Mouse (Mus musculus): ENCODE data around the gene Klhl36. TPM values are rescaled to one million over a fixed set of nuclear protein-coding genes. Genes with fewer than 3 reads are reported as not detected.
A peak's percentile ranks its signal among the peaks of the same experiment; 100 is the strongest.

Gene Klhl36
- polyA plus RNA-seq, 1 experiment from 2014 or later, result 11.1 TPM

GRCm38 (mm10) chr8:119827721-119828153 is 34.3 kb upstream of the Klhl36 start:
- H3K9me3 ChIP-seq, result no peaks in the 10 kb centered on the region
- DNase-seq (ENCODE audit: extremely low spot score, low spot score), result no peak
- peak overlapping the region; percentile 80 for H3K27ac ChIP-seq
- 51% methylated on average over 4 of the region's 4 CpGs for WGBS
- no peak overlapping the region for H3K4me3 ChIP-seq
- peaks cover 17% of the 10 kb centered on the region for H3K36me3 ChIP-seq (replicated peaks)
- H3K27me3 ChIP-seq (ENCODE audit: poor library complexity, severe bottlenecking), result no peaks in the 10 kb centered on the region
- peaks cover 88% of the 10 kb centered on the region for H3K4me1 ChIP-seq

- no peak for DNase-seq (ENCODE audit: extremely low spot score, low spot score)
- H3K4me3 ChIP-seq, result no peak overlapping the region
- no peaks in the 10 kb centered on the region for H3K9me3 ChIP-seq
- 83% methylated on average over 10 of the region's 10 CpGs for WGBS
- peak overlapping the region; percentile 80 for H3K27ac ChIP-seq
- 0 out of 2 replicates have a peak, but pooled peaks cover 10% of the 10 kb centered on the region for H3K36me3 ChIP-seq (replicated peaks)
- no peaks in the 10 kb centered on the region for H3K27me3 ChIP-seq (ENCODE audit: poor library complexity, severe bottlenecking)
- peaks cover 95% of the 10 kb centered on the region for H3K4me1 ChIP-seq
These were observed 33.1 kb upstream of the Klhl36 start for GRCm38 (mm10) chr8:119829015-119829414.

GRCm38 (mm10) chr8:119829420-119829819 is 32.6 kb upstream of the Klhl36 start:
- Histone ChIP-seq H3K4me3 (no peak overlapping the region), H3K27me3 (ENCODE audit: poor library complexity, severe bottlenecking) (no peaks in the 10 kb centered on the region), H3K4me1 (peaks cover 95% of the 10 kb centered on the region), H3K36me3 (replicated peaks) (peaks cover 12% of the 10 kb centered on the region; the same call in 1 of the 2 replicates), H3K9me3 (no peaks in the 10 kb centered on the region), H3K27ac (peak overlapping the region; percentile 80)
- DNase-seq (ENCODE audit: extremely low spot score, low spot score), result no peak
- WGBS, result 90% methylated on average over 13 of the region's 13 CpGs

GRCm38 (mm10) chr8:119829870-119830580 is 32.0 kb upstream of the Klhl36 start:
- no peak for DNase-seq (ENCODE audit: extremely low spot score, low spot score)
- H3K36me3 ChIP-seq (replicated peaks), result peaks cover 18% of the 10 kb centered on the region
- H3K4me3 ChIP-seq, result peak overlapping the region; percentile 16; the same call in 1 of the 2 replicates
- H3K27ac ChIP-seq, result peak overlapping the region; percentile 80
- WGBS, result 58% methylated on average over 16 of the region's 16 CpGs
- H3K27me3 ChIP-seq (ENCODE audit: poor library complexity, severe bottlenecking), result no peaks in the 10 kb centered on the region
- H3K9me3 ChIP-seq, result no peaks in the 10 kb centered on the region
- H3K4me1 ChIP-seq, result peaks cover 95% of the 10 kb centered on the region

- no peaks in the 10 kb centered on the region for H3K27me3 ChIP-seq (ENCODE audit: poor library complexity, severe bottlenecking)
- no peak for DNase-seq (ENCODE audit: extremely low spot score, low spot score)
- H3K4me3 ChIP-seq, result no peak overlapping the region
- 73% methylated on average over 7 of the region's 7 CpGs for WGBS
- H3K36me3 ChIP-seq (replicated peaks), result peaks cover 23% of the 10 kb centered on the region
- peaks cover 96% of the 10 kb centered on the region for H3K4me1 ChIP-seq
- peak overlapping the region; percentile 80 for H3K27ac ChIP-seq
- no peaks in the 10 kb centered on the region for H3K9me3 ChIP-seq
These were observed 31.5 kb upstream of the Klhl36 start for GRCm38 (mm10) chr8:119830589-119830988.

GRCm38 (mm10) chr8:119831336-119831995 is 30.6 kb upstream of the Klhl36 start:
- Histone ChIP-seq H3K4me3 (no peak overlapping the region), H3K4me1 (peaks cover 91% of the 10 kb centered on the region), H3K9me3 (no peaks in the 10 kb centered on the region), H3K27me3 (ENCODE audit: poor library complexity, severe bottlenecking) (no peaks in the 10 kb centered on the region), H3K36me3 (replicated peaks) (peaks cover 26% of the 10 kb centered on the region), H3K27ac (peak overlapping the region; percentile 80)
- WGBS, result 67% methylated on average over 20 of the region's 20 CpGs
- no peak for DNase-seq (ENCODE audit: extremely low spot score, low spot score)

GRCm38 (mm10) chr8:119832101-119832617 is 29.9 kb upstream of the Klhl36 start:
- Histone ChIP-seq H3K36me3 (replicated peaks) (peaks cover 29% of the 10 kb centered on the region), H3K4me3 (no peak overlapping the region), H3K4me1 (peaks cover 91% of the 10 kb centered on the region), H3K27ac (peak overlapping the region; percentile 80), H3K9me3 (no peaks in the 10 kb centered on the region), H3K27me3 (ENCODE audit: poor library complexity, severe bottlenecking) (no peaks in the 10 kb centered on the region)
- WGBS, result 79% methylated on average over 7 of the region's 7 CpGs
- no peak for DNase-seq (ENCODE audit: extremely low spot score, low spot score)

GRCm38 (mm10) chr8:119832931-119833330 is 29.1 kb upstream of the Klhl36 start:
- peaks cover 91% of the 10 kb centered on the region for H3K4me1 ChIP-seq
- 3% methylated on average over 5 of the region's 5 CpGs for WGBS
- H3K9me3 ChIP-seq, result no peaks in the 10 kb centered on the region
- H3K27ac ChIP-seq, result peak overlapping the region; percentile 80
- peaks cover 34% of the 10 kb centered on the region for H3K36me3 ChIP-seq (replicated peaks)
- H3K27me3 ChIP-seq (ENCODE audit: poor library complexity, severe bottlenecking), result no peaks in the 10 kb centered on the region
- peak; percentile 55 for DNase-seq (ENCODE audit: extremely low spot score, low spot score)
- peak overlapping the region; percentile 25; the same call in 1 of the 2 replicates for H3K4me3 ChIP-seq

- H3K36me3 ChIP-seq (replicated peaks), result peaks cover 34% of the 10 kb centered on the region
- no peaks in the 10 kb centered on the region for H3K27me3 ChIP-seq (ENCODE audit: poor library complexity, severe bottlenecking)
- no peak overlapping the region for H3K27ac ChIP-seq
- no peak for DNase-seq (ENCODE audit: extremely low spot score, low spot score)
- peaks cover 91% of the 10 kb centered on the region for H3K4me1 ChIP-seq
- no peaks in the 10 kb centered on the region for H3K9me3 ChIP-seq
- 81% methylated on average over 6 of the region's 6 CpGs for WGBS
- no peak overlapping the region for H3K4me3 ChIP-seq
These were observed 27.4 kb upstream of the Klhl36 start for GRCm38 (mm10) chr8:119834676-119835075.

- no peak for DNase-seq (ENCODE audit: extremely low spot score, low spot score)
- Histone ChIP-seq H3K27me3 (ENCODE audit: poor library complexity, severe bottlenecking) (no peaks in the 10 kb centered on the region), H3K4me3 (no peak overlapping the region), H3K9me3 (no peaks in the 10 kb centered on the region), H3K27ac (no peak overlapping the region), H3K4me1 (peaks cover 91% of the 10 kb centered on the region), H3K36me3 (replicated peaks) (peaks cover 31% of the 10 kb centered on the region)
- 90% methylated on average over 5 of the region's 5 CpGs for WGBS
These were observed 26.8 kb upstream of the Klhl36 start for GRCm38 (mm10) chr8:119835270-119835669.

GRCm38 (mm10) chr8:119836831-119837230 is 25.2 kb upstream of the Klhl36 start:
- H3K4me3 ChIP-seq, result no peak overlapping the region
- WGBS, result 83% methylated on average over 4 of the region's 4 CpGs
- DNase-seq (ENCODE audit: extremely low spot score, low spot score), result no peak
- no peaks in the 10 kb centered on the region for H3K9me3 ChIP-seq
- peaks cover 31% of the 10 kb centered on the region for H3K36me3 ChIP-seq (replicated peaks)
- peaks cover 87% of the 10 kb centered on the region for H3K4me1 ChIP-seq
- peak overlapping the region; percentile 88; the same call in 1 of the 2 replicates for H3K27ac ChIP-seq
- peaks cover 3% of the 10 kb centered on the region; the same call in 1 of the 2 replicates for H3K27me3 ChIP-seq (ENCODE audit: poor library complexity, severe bottlenecking)

GRCm38 (mm10) chr8:119837553-119838071 is 24.5 kb upstream of the Klhl36 start:
- Histone ChIP-seq H3K36me3 (replicated peaks) (peaks cover 31% of the 10 kb centered on the region), H3K4me3 (peak overlapping the region; percentile 80), H3K9me3 (no peaks in the 10 kb centered on the region), H3K27ac (peak overlapping the region; percentile 88), H3K4me1 (peaks cover 79% of the 10 kb centered on the region), H3K27me3 (ENCODE audit: poor library complexity, severe bottlenecking) (peaks cover 4% of the 10 kb centered on the region; the same call in 1 of the 2 replicates)
- WGBS, result 66% methylated on average over 10 of the region's 10 CpGs
- no peak for DNase-seq (ENCODE audit: extremely low spot score, low spot score)
